Mouse (Mus musculus) CD8-positive naive resting alpha-beta T cell, adult 2 months (primary cell): ENCODE data around the gene Atcay.
"Not testable (repeated sequence)": the region's sequence is repeated elsewhere in the genome, so short reads cannot be mapped to it uniquely, and the experiment has no call there.

Experiments used
- DNase-seq, 2 experiments: peaks; one replicate each; pipeline ENCODE4 v3.0.0; 2022; ENCODE audit warnings: low read depth in 2 of 2, low spot score in 2 of 2

Gene Atcay

GRCm38 (mm10) chr10:81244146-81244545 lies 13.5 kb upstream of the Atcay start:
- DNase-seq = no peak

GRCm38 (mm10) chr10:81242021-81242420 lies 11.4 kb upstream of the Atcay start:
- no peak for DNase-seq

GRCm38 (mm10) chr10:81240876-81241275 lies 10.2 kb upstream of the Atcay start:
- peak; percentile 46 to 66 for DNase-seq

- DNase-seq = no peak
Observed at GRCm38 (mm10) chr10:81238618-81239017, 8.0 kb upstream of the Atcay start.

GRCm38 (mm10) chr10:81236471-81237268 lies 6.0 kb upstream of the Atcay start:
- no peak for DNase-seq

- DNase-seq = no peak
Observed at GRCm38 (mm10) chr10:81234206-81234605, 3.6 kb upstream of the Atcay start.

- no peak for DNase-seq
Observed at GRCm38 (mm10) chr10:81233226-81233585, 2.6 kb upstream of the Atcay start.

- DNase-seq = peak; percentile 82 to 87
Observed at GRCm38 (mm10) chr10:81232580-81233225, 2.1 kb upstream of the Atcay start, which contains the start of gene Zfr2. Zfr2 (plus strand) TSS chr10:81233155.

- DNase-seq = no peak
Observed at GRCm38 (mm10) chr10:81231436-81231835, 803 bp upstream of the Atcay start.

GRCm38 (mm10) chr10:81229735-81230437 lies 747 bp downstream of the Atcay start:
- DNase-seq = no peak

- DNase-seq = not testable (repeated sequence)
Observed at GRCm38 (mm10) chr10:81223731-81224130, 6.9 kb downstream of the Atcay start.

- no peak for DNase-seq
Observed at GRCm38 (mm10) chr10:81221402-81222015, 9.1 kb downstream of the Atcay start.

GRCm38 (mm10) chr10:81217964-81218363 lies 12.7 kb downstream of the Atcay start:
- peak; percentile 74 to 82 for DNase-seq

GRCm38 (mm10) chr10:81217267-81217666 lies 13.4 kb downstream of the Atcay start:
- peak in 1 of 2 experiments; percentile 35 for DNase-seq

- DNase-seq = no peak
Observed at GRCm38 (mm10) chr10:81216810-81217209, 13.8 kb downstream of the Atcay start.

- DNase-seq = no peak
Observed at GRCm38 (mm10) chr10:81216260-81216659, 14.4 kb downstream of the Atcay start.

GRCm38 (mm10) chr10:81210154-81210553 lies 20.5 kb downstream of the Atcay start:
- DNase-seq = no peak

GRCm38 (mm10) chr10:81204137-81204536 lies 26.5 kb downstream of the Atcay start:
- DNase-seq = no peak

- no peak for DNase-seq
Observed at GRCm38 (mm10) chr10:81202978-81203720, 27.5 kb downstream of the Atcay start.

- no peak for DNase-seq
Observed at GRCm38 (mm10) chr10:81201807-81202758, 28.6 kb downstream of the Atcay start, which contains the start of gene Nmrk2. Nmrk2 (minus strand) TSS chr10:81202051.
